Mouse (Mus musculus) gastrocnemius, postnatal 4 days (tissue): ENCODE results near the gene Slc12a6. TPM values are rescaled to one million over a fixed set of nuclear protein-coding genes. Genes with fewer than 3 reads are reported as not detected.
"Not testable (repeated sequence)": the region's sequence is repeated elsewhere in the genome, so short reads cannot be mapped to it uniquely, and the experiment has no call there.

Experiments
- DNase-seq, 2 experiments: peaks; one replicate each; pipeline ENCODE4 v3.0.0; 2021 to 2022; ENCODE audit warnings: low spot score in 2 of 2, mixed read lengths in 2 of 2
- total RNA-seq, 2 experiments: library from RNA; stranded (reverse); gene quantifications; 2 replicates each; pipeline ENCODE4 v1.2.3; 2021

The Slc12a6 gene
- total RNA-seq, 2 experiments from 2014 or later: 41.1 to 50.6 TPM

- peak; percentile 58 to 73 for DNase-seq
Observed at GRCm38 (mm10) chr2:112261748-112262653, 3.6 kb upstream of the Slc12a6 start, which contains the start of gene Nop10. Gene Nop10, plus strand, starts transcription at chr2:112261926.

DNA sequence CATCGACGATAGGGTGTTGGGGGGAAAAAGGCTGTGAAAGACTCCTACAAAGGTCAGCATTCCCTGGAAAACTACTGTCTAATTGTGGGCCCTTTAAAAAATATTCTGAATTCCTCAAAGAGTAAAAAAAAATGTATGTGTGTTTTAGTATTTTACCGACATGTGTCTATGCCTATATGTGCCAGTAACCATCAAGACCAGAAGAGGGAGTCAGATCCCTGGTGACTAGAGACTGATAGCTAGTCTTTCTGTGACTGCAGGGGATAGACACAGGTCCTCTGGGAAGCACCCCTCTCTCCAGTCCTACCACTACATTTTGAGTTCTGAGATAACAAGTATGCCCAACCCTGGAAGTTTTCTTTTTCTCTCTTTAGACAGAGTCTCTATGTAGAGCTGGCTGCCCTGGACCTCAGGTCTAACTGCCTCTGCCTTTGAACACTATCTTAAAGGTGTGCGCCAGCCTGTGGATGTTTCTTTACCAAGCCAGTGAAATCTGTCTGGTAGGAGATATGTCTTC lies 2.8 kb upstream of the Slc12a6 start:
- no peak for DNase-seq

DNA sequence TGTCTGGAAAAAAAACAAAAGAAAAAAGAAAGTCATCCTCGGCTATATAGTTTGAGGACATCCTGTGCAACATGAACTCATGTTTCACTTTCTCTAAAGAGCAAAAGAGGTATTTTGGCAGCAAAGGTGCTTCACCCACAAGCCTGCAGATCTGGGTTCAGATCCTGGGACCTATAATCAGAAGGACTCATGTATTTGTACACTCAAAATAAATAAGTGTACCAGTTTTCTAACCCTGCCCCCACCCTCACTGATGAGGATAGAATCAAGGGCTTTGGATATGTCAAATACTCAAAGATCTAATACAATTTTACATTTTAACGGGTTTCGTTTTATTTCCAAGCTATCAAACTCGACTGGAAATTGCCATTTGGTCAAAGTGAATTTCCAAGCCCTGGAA lies 1.3 kb upstream of the Slc12a6 start:
- no peak for DNase-seq

DNA sequence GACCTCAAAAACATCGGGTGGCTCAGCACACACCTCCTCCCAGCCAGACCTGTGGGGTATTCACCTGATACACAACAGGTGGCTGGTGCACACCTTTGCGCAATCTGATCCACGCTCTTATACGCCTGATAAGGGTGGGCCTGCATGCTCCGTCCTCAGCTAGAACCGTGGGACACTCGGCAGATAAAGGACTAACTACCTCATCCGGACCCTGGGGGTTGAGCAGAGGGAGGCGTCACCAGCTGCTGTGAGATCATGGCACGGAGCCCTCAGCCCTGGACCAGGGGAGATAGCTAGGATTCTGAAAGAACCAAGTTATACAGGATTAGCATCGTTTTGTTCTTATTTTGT lies 592 bp downstream of the Slc12a6 start, which contains the start of gene Gm21985:
Gm21985 (plus strand) TSS at position 73 of the 351 bp plus-strand sequence.
- DNase-seq: peak; percentile 56 to 78

- no peak for DNase-seq
Observed at GRCm38 (mm10) chr2:112266780-112267179, 1.2 kb downstream of the Slc12a6 start.

- no peak for DNase-seq
Observed at GRCm38 (mm10) chr2:112267547-112268269, 2.1 kb downstream of the Slc12a6 start.

GRCm38 (mm10) chr2:112270011-112270410 lies 4.4 kb downstream of the Slc12a6 start:
- DNase-seq: no peak

GRCm38 (mm10) chr2:112272909-112273308 lies 7.3 kb downstream of the Slc12a6 start:
- DNase-seq: no peak

DNA sequence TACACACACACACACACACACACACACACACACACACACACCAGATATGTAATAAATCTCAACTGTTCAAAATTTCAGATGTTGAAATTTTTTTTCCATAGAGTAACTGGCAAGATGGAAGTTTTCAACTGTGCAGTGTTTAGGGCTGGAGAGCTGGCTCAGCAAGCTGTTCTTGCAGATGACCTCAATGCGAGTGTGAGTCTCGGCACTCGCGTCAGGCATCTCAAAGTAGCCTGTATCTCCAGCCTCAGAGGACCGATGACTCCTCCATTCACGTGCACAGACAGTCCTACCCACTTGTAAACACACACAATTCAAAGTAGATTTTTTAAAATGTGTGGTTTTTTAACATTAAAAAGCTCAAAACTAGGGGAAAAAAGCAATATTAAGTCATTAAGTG lies 7.8 kb downstream of the Slc12a6 start:
- DNase-seq: no peak

DNA sequence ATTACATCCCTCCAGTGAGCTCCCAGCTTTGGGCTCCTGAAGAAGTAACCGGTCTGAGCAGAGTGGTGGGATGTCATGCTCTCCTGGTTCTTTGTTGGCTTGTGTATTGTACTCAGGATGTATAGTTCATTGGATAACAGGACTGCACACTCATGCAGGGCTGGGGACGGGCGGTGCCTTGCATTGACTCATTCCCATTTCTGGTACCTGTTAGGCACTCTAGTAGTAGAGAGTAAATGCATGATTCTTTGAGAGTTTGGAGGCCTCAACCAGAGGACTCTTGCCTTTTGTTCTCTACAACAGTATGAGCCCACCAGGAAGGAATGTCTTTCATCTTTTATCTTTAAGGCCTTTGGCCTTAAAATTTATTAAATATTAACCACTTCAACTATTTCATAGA lies 11.2 kb downstream of the Slc12a6 start:
- DNase-seq: no peak

GRCm38 (mm10) chr2:112282846-112283245 lies 17.2 kb downstream of the Slc12a6 start:
- DNase-seq: no peak

- peak in 1 of 2 experiments; percentile 36 for DNase-seq
Observed at GRCm38 (mm10) chr2:112284363-112285030, 18.9 kb downstream of the Slc12a6 start.

- DNase-seq: no peak
Observed at GRCm38 (mm10) chr2:112285031-112285390, 19.4 kb downstream of the Slc12a6 start.

- not testable (repeated sequence) for DNase-seq
Observed at GRCm38 (mm10) chr2:112286062-112286461, 20.4 kb downstream of the Slc12a6 start.

GRCm38 (mm10) chr2:112287059-112287458 lies 21.4 kb downstream of the Slc12a6 start:
- no peak for DNase-seq

- DNase-seq: no peak
Observed at GRCm38 (mm10) chr2:112289507-112289906, 23.9 kb downstream of the Slc12a6 start.

DNA sequence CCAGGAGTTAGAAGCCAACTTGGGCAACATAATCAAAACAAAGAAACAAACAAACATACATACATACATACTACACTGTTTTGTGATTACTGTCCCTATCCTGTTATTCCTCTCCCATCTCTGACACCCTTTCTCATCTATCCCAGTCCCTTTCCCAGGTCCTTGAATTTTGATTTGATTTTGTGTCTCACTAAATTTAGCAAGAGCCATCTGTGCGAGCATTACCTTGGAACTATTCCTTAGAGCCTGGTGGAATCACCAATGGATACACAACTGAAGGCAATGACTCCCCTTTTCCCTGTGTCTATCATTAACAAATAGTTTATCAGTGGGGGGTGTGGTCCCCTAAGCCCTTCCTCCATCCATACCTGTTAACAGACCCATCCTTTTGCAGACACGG lies 27.2 kb downstream of the Slc12a6 start:
- DNase-seq: no peak

DNA sequence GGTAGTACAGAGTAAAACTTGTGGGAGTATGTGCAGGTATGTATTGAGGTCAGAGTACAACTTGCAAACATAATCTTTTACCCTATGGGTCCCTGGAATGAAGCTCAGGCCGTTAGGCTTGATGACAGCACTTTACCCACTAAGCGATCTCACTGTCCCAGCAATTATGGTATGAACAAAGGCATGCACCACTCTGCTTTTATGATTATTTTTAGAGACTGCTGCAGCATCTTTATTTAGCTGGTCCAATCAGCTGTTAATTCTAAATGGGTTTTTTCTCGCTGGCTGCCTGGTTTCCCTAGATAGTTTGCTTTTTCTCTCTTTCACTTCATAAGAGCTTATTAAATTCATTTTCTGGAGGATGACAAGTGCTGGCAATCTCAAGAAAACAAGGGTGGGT lies 30.6 kb downstream of the Slc12a6 start:
- no peak for DNase-seq

GRCm38 (mm10) chr2:112298221-112298620 lies 32.6 kb downstream of the Slc12a6 start:
- no peak for DNase-seq

DNA sequence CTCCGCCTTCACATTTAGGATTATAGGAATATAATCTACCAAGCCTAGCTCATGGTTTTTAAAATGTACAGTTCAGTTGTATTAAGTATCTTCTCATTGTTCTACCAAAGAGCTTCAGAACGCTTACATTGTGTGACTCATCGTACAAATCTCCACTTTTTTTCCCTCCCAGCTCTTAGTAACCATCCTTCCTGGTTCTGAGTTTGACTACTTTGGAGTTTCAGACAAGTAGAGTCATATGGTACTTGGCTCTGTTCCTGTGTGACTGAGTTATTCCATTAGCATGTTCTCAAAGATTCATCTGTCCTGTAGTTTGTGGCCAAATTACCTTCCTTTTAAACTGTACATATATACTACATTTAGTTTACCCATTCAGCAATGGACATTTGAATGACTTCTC lies 43.0 kb downstream of the Slc12a6 start:
- no peak for DNase-seq

DNA sequence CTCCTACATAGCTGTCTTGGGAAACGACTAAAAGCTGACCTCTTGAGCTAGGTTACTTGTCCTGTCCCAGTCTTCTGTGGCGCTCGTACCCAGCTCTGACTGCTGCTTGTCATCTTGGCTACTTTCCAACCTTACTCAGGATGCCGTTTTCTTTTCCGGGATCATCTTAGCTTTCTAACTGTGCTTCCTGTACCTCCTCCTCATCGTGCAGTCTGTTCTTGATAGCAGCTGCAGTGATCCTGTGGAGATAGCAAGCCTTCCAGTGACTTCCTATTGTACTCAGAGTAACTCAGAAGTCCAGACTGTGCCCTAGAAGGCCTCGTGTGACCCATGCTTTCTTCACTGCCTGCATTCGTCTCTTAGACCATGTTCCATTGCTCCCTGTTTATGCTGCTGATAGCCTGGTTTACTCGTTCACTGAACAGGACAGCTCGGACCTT lies 43.6 kb downstream of the Slc12a6 start:
- DNase-seq: no peak
